28 mouse cellular contexts compared by ENCODE assay signal in genomic region chr8:47437976-47438375, GRCm38 (mm10).
"Had no signal": no experiment of that assay in that cellular context is flagged by ENCODE, and none has a peak within 500 bp of the region (broad histone marks: within the 10 kb centered on the region; RNA-seq: fewer than 3 reads in every experiment).

No protein-coding gene starts in this region.

- H3K4me2 ChIP-seq: embryonic facial prominence, embryonic 12.5 days; embryonic facial prominence, embryonic 13.5 days; embryonic facial prominence, embryonic 15.5 days; forebrain, embryonic 12.5 days; forebrain, embryonic 13.5 days; forebrain, embryonic 15.5 days had no signal

- DNase-seq: cerebellum, adult 18-20 months; cerebellum, adult 2 months; cerebellum, adult 8-10 months; cerebellum, adult 9-10 months; cerebellum, adult 9-11 months; cerebellum, postnatal 10 days; cerebellum, postnatal 14 days; cerebellum, postnatal 25 days; cerebellum, postnatal 36 days; embryo, embryonic 11 days; forebrain, postnatal 0 days; gastrocnemius, adult 2 months; gastrocnemius, postnatal 10 days; gastrocnemius, postnatal 14 days; gastrocnemius, postnatal 25 days; gastrocnemius, postnatal 36 days; heart, adult 2 months had no signal

- H3K4me3 ChIP-seq: embryonic facial prominence, embryonic 10.5 days; embryonic facial prominence, embryonic 12.5 days; embryonic facial prominence, embryonic 13.5 days; embryonic facial prominence, embryonic 15.5 days; erythroblast, embryonic 14.5 days; forebrain, embryonic 10.5 days; forebrain, embryonic 12.5 days; forebrain, embryonic 13.5 days; forebrain, embryonic 15.5 days; gastrocnemius, adult 2 months; heart, adult 2 months had no signal

- H3K27me3 ChIP-seq: embryonic facial prominence, embryonic 12.5 days; embryonic facial prominence, embryonic 13.5 days; embryonic facial prominence, embryonic 15.5 days; forebrain, embryonic 12.5 days; forebrain, embryonic 13.5 days; forebrain, embryonic 15.5 days had no signal

- ATAC-seq: forebrain, embryonic 13.5 days; forebrain, embryonic 14.5 days; forebrain, embryonic 15.5 days; forebrain, embryonic 16.5 days; forebrain, postnatal 0 days had no signal

- H3K36me3 ChIP-seq: embryonic facial prominence, embryonic 10.5 days; embryonic facial prominence, embryonic 12.5 days; embryonic facial prominence, embryonic 13.5 days; embryonic facial prominence, embryonic 15.5 days; forebrain, embryonic 10.5 days; forebrain, embryonic 12.5 days; forebrain, embryonic 15.5 days had no signal

- H3K27ac ChIP-seq: embryonic facial prominence, embryonic 12.5 days; embryonic facial prominence, embryonic 13.5 days; embryonic facial prominence, embryonic 15.5 days; forebrain, embryonic 10.5 days; forebrain, embryonic 12.5 days; forebrain, embryonic 13.5 days; forebrain, embryonic 15.5 days had no signal

- H3K9me3 ChIP-seq: embryonic facial prominence, embryonic 10.5 days; embryonic facial prominence, embryonic 12.5 days; embryonic facial prominence, embryonic 13.5 days; embryonic facial prominence, embryonic 15.5 days; forebrain, embryonic 10.5 days; forebrain, embryonic 12.5 days; forebrain, embryonic 13.5 days; forebrain, embryonic 15.5 days had no signal

- H3K9ac ChIP-seq: embryonic facial prominence, embryonic 12.5 days; embryonic facial prominence, embryonic 13.5 days; embryonic facial prominence, embryonic 15.5 days; forebrain, embryonic 12.5 days; forebrain, embryonic 13.5 days; forebrain, embryonic 15.5 days; forebrain, postnatal 0 days had no signal

- H3K4me1 ChIP-seq: embryonic facial prominence, embryonic 12.5 days; embryonic facial prominence, embryonic 13.5 days; embryonic facial prominence, embryonic 15.5 days; forebrain, embryonic 12.5 days; forebrain, embryonic 13.5 days; forebrain, embryonic 15.5 days had no signal
